10 mouse cellular contexts compared by ENCODE assay signal in the genomic region with DNA sequence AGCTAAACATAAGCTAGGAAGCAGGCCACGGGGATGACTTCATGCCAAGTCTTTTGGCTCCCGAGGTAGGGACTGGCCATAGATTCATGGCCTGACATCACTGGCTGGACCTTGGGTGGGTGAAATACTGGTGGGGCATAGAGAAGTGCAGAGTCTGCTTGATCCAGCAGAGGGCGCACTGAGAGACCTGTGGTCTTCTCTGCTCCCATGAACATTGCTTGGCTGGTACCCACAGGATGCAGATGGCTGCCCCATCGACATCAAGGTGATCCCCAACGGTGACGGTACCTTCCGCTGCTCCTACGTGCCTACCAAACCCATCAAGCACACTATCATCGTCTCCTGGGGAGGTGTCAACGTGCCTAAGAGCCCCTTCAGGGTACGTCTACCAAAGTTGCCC. TPM values are rescaled to one million over a fixed set of nuclear protein-coding genes. Genes with fewer than 3 reads are reported as not detected.
A peak's percentile ranks its signal among the peaks of the same experiment; 100 is the strongest.
DNase-seq lines count a peak whose midpoint lies in the region; ATAC-seq and TF ChIP-seq lines count a peak whose summit lies in the region.
"Had no signal": no experiment of that assay in that cellular context is flagged by ENCODE, and none has a peak within 500 bp of the region (broad histone marks: within the 10 kb centered on the region; RNA-seq: fewer than 3 reads in every experiment).

No protein-coding gene starts in this region.

- peaks cover 41% of the 10 kb centered on the region for H3K36me3 ChIP-seq in heart, embryonic 11.5 days (ENCODE audit: control insufficient read depth, insufficient read depth, low read length)
- H3K36me3 ChIP-seq in thymus, adult 2 months (ENCODE audit: control insufficient read depth, insufficient read depth, low read length): no peaks in the 10 kb centered on the region
- H3K36me3 ChIP-seq in lung, embryonic 14.5 days (ENCODE audit: insufficient read depth): peaks cover 81% of the 10 kb centered on the region; the same call in 1 of the 2 replicates

- no peak overlapping the region for H3K9ac ChIP-seq in heart, embryonic 11.5 days (ENCODE audit: low read depth, low read length)
- no peak overlapping the region for H3K9ac ChIP-seq in lung, embryonic 14.5 days
- H3K9ac ChIP-seq: limb, embryonic 12.5 days had no signal

- no peak overlapping the region for H3K27ac ChIP-seq in heart, embryonic 11.5 days (ENCODE audit: low read depth, low read length)
- H3K27ac ChIP-seq in thymus, adult 2 months (ENCODE audit: control insufficient read depth, insufficient read depth, low read length): no peak overlapping the region
- H3K27ac ChIP-seq in lung, embryonic 14.5 days (ENCODE audit: low read depth): no peak overlapping the region
- H3K27ac ChIP-seq: limb, embryonic 12.5 days had no signal

- ATAC-seq in heart, embryonic 11.5 days (replicated peaks; ENCODE audit: insufficient number of reproducible peaks, low FRiP score, low TSS enrichment): no peak
- no peak for ATAC-seq in lung, embryonic 14.5 days (ENCODE audit: insufficient read depth)

- TF ChIP-seq CTCF in thymus, adult 2 months (IDR thresholded peaks at IDR 0.05; ENCODE audit: borderline replicate concordance, control insufficient read depth, extremely low read depth, insufficient read depth, low read length, poor library complexity): peak; percentile 79; the same call in 1 of the 2 replicates
- peak; percentile 74 for TF ChIP-seq CTCF in lung, embryonic 14.5 days (IDR thresholded peaks at IDR 0.05; ENCODE audit: low read depth)

- TF ChIP-seq POLR2A in thymus, adult 2 months (IDR thresholded peaks at IDR 0.05; ENCODE audit: control insufficient read depth, extremely low read depth, insufficient read depth, low read length, poor library complexity): no peak

- peak; percentile 93 for DNase-seq in heart, adult 11 months
- DNase-seq in thymus, adult 2 months: peak; percentile 41
- DNase-seq in thymus, adult 18-20 months: no peak
- DNase-seq in cerebellum, postnatal 36 days: peak; percentile 17 to 26
- peak; percentile 63 for DNase-seq in lung, embryonic 14.5 days
- DNase-seq in thymus, postnatal 25 days: peak; percentile 43
- DNase-seq in urinary bladder, adult 18-20 months (ENCODE audit: low spot score in 2 of 2): no peak

- H3K4me1 ChIP-seq in heart, embryonic 11.5 days (ENCODE audit: control insufficient read depth, insufficient read depth, low read length): no peaks in the 10 kb centered on the region
- H3K4me1 ChIP-seq in thymus, adult 2 months (replicated peaks; ENCODE audit: control insufficient read depth, insufficient read depth, low read length): no peaks in the 10 kb centered on the region
- H3K4me1 ChIP-seq in lung, embryonic 14.5 days (ENCODE audit: insufficient read depth): no peaks in the 10 kb centered on the region
- H3K4me1 ChIP-seq: limb, embryonic 12.5 days had no signal

- H3K9me3 ChIP-seq in heart, embryonic 11.5 days (replicated peaks; ENCODE audit: control insufficient read depth, low read length): no peaks in the 10 kb centered on the region
- H3K9me3 ChIP-seq in lung, embryonic 14.5 days (ENCODE audit: low read depth, low read length): no peaks in the 10 kb centered on the region
- H3K9me3 ChIP-seq: limb, embryonic 12.5 days had no signal

- H3K27me3 ChIP-seq in heart, embryonic 11.5 days (ENCODE audit: control insufficient read depth, insufficient read depth, low read length): no peaks in the 10 kb centered on the region
- no peaks in the 10 kb centered on the region for H3K27me3 ChIP-seq in thymus, adult 2 months (ENCODE audit: control insufficient read depth, insufficient read depth, low read length)
- H3K27me3 ChIP-seq in lung, embryonic 14.5 days (ENCODE audit: insufficient read depth, low read length): no peaks in the 10 kb centered on the region
- H3K27me3 ChIP-seq: limb, embryonic 12.5 days had no signal

- 67% methylated on average over 11 of the region's 11 CpGs for WGBS in heart, embryonic 11.5 days (ENCODE audit: insufficient replicate concordance)
- WGBS in thymus, adult 2 months: 38% methylated on average over 11 of the region's 11 CpGs
- 65% methylated on average over 11 of the region's 11 CpGs for WGBS in lung, embryonic 14.5 days

- H3K4me3 ChIP-seq in heart, embryonic 11.5 days (ENCODE audit: low read depth, low read length): no peak overlapping the region
- H3K4me3 ChIP-seq in thymus, adult 2 months (ENCODE audit: control insufficient read depth, insufficient read depth, low read length): no peak overlapping the region
- no peak overlapping the region for H3K4me3 ChIP-seq in lung, embryonic 14.5 days (ENCODE audit: low read depth, low read length)
- H3K4me3 ChIP-seq: limb, embryonic 12.5 days had no signal

- H3K4me2 ChIP-seq in heart, embryonic 11.5 days: no peak overlapping the region
- H3K4me2 ChIP-seq in lung, embryonic 14.5 days: no peak overlapping the region
- H3K4me2 ChIP-seq: limb, embryonic 12.5 days had no signal

RNA-seq across cellular contexts. Expression of gene Flnc, which starts 11.7 kb away (rescaled TPM):
- polyA plus RNA-seq in heart, embryonic 11.5 days (2014; fragmentation: Nextera tagmentation; extraction: Ambion mirVana): 37.1 and 42.5 TPM in 2 replicates
- polyA plus RNA-seq in thymus, adult 2 months (2012; rRNA removed): 0.78 and 2.5 TPM in 2 replicates
- polyA plus RNA-seq in lung, embryonic 14.5 days (2014; fragmentation: Nextera tagmentation; extraction: Ambion mirVana): 8.8 and 10.1 TPM in 2 replicates

RNA-seq across cellular contexts. Expression of gene Atp6v1f, which starts 22.7 kb away (rescaled TPM):
- polyA plus RNA-seq in heart, embryonic 11.5 days (2014; fragmentation: Nextera tagmentation; extraction: Ambion mirVana): 200 and 209 TPM in 2 replicates
- 294 and 381 TPM in 2 replicates for polyA plus RNA-seq in thymus, adult 2 months (2012; rRNA removed)
- polyA plus RNA-seq in lung, embryonic 14.5 days (2014; fragmentation: Nextera tagmentation; extraction: Ambion mirVana): 182 and 184 TPM in 2 replicates

RNA-seq across cellular contexts. Expression of gene Atp6v1fnb, which starts 26.5 kb away (rescaled TPM):
- polyA plus RNA-seq in heart, embryonic 11.5 days (2014; fragmentation: Nextera tagmentation; extraction: Ambion mirVana): not detected in 2 replicates
- polyA plus RNA-seq in thymus, adult 2 months (2012; rRNA removed): 0.22 and 0.34 TPM in 2 replicates
- polyA plus RNA-seq in lung, embryonic 14.5 days (2014; fragmentation: Nextera tagmentation; extraction: Ambion mirVana): not detected in 2 replicates
- polyA plus RNA-seq: stomach, embryonic 14.5 days had no signal

RNA-seq across cellular contexts. Expression of gene Ccdc136, which starts 48.7 kb away (rescaled TPM):
- polyA plus RNA-seq in heart, embryonic 11.5 days (2014; fragmentation: Nextera tagmentation; extraction: Ambion mirVana): 27.0 and 30.2 TPM in 2 replicates
- 0.61 and 1.3 TPM in 2 replicates for polyA plus RNA-seq in thymus, adult 2 months (2012; rRNA removed)
- 15.3 and 15.8 TPM in 2 replicates for polyA plus RNA-seq in lung, embryonic 14.5 days (2014; fragmentation: Nextera tagmentation; extraction: Ambion mirVana)

RNA-seq across cellular contexts. Expression of gene Opn1sw, which starts 56.5 kb away (rescaled TPM):
- 0.27 and 0.30 TPM in 2 replicates for polyA plus RNA-seq in heart, embryonic 11.5 days (2014; fragmentation: Nextera tagmentation; extraction: Ambion mirVana)
- 0.04 TPM in 1 of 2 replicates, not detected in the other for polyA plus RNA-seq in thymus, adult 2 months (2012; rRNA removed)
- 0.61 and 0.84 TPM in 2 replicates for polyA plus RNA-seq in lung, embryonic 14.5 days (2014; fragmentation: Nextera tagmentation; extraction: Ambion mirVana)

Comparison
In these comparisons a context has a peak if more than half of its experiments do, and no peak if none do; other contexts are left out.
1. DNase-seq: peak in heart, adult 11 months (single experiment), thymus, adult 2 months (single experiment), cerebellum, postnatal 36 days (2 of 2), lung, embryonic 14.5 days (single experiment) and thymus, postnatal 25 days (single experiment); none in thymus, adult 18-20 months (0 of 2) and urinary bladder, adult 18-20 months (0 of 2).